Mouse (Mus musculus): Measurements from ENCODE around the gene Olfr1564.
"Not testable (repeated sequence)": the region's sequence is repeated elsewhere in the genome, so short reads cannot be mapped to it uniquely, and the experiment has no call there.

The Olfr1564 gene

DNA sequence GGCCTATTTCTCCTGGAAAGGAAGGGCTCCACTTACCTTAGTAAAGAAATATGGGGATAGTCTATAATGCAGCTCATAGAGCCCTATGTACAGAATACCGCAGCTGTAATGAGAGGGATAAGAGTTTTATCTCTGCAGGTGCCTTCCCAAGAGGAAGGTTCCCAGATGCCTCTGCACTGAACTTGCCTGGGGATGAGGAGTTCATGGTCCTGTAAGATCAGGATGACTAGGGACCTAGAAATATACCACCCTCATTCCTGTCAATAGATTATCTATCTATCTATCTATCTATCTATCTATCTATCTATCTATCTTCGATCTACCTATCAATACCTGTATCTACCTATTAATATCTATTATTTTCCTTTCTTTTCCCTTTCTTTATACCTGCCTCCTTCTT, at the start of gene Olfr1564:
TSS of gene Olfr1564 (minus strand) at position 101 of the 400 bp plus-strand sequence.
- DNase-seq (ENCODE audit: low spot score in 2 of 2): no peak

DNA sequence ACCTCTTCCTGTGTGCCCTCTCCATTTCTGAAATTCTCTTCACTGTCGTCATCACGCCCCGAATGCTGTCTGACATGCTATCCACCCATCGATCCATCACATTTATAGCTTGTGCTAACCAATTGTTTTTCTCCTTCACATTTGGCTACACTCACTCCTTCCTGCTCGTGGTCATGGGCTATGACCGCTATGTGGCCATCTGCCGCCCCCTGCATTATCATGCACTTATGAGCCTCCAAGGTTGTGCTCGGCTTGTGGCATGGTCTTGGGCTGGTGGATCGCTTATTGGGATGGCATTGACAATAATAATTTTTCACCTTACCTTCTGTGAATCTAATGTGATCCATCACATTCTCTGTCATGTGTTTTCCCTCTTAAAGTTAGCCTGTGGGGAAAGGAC, 47.4 kb upstream of the Olfr1564 start:
- no peak for DNase-seq (ENCODE audit: low spot score in 2 of 2)

- no peak for DNase-seq (ENCODE audit: low spot score in 2 of 2)
Measured at GRCm38 (mm10) chr17:33264376-33264775, 42.9 kb upstream of the Olfr1564 start, which contains the start of gene Olfr63. Gene Olfr63 (plus strand): TSS chr17:33264676.

DNA sequence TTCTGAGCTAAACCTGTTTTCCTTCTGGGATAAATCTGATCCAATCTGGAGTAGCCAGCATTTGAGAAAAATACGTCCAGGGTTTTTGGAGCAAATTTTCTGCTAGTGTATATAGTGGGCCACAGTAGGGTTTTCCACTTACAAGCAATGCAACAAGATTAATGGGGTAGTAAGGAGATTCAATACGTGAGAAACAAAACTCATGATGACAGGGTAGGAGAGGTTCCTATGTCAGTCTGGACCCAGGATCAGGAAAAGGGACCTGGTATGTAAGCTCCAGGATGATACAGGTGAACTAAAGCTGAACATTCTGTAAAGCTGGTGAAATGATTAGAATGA, 33.8 kb upstream of the Olfr1564 start:
- DNase-seq (ENCODE audit: low spot score in 2 of 2): not testable (repeated sequence)

DNA sequence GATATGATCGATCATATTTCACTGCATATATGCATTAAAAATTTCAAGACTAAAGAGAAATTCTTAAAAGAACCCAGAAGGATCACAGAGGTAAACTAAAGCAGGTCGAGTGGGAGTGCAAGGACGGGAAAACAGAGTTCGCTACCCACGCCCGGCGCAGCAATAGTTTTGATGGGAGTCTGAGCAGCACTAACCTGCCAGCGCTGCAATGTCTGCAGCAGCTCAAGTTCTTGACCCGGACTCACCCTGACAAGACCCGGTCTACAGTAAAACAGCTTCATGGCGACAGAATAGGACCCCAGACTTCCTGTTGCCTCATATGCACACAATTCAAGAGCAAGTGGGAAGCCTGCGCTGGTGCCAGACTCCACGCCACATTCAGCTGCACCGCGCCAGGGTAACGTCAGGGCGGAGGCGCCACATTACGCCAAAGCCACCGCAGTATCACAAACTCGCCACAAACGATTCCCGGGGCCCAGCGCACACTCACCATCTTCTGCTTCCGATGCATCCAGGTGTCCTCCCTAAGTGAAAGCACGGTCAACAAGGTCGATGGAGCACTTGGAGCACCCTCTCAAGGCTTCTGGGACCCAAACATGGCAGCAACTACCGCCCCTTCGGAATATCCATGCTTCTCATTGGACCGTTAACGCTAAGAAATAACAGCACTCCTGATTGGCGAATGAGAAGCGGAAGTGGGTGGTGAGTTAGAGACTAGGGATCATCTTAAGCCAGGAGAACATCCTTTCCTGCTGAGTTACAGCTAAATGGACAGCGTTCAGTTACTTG, 33.2 kb upstream of the Olfr1564 start, which contains the start of gene Zfp955a:
TSS of gene Zfp955a (minus strand) at position 616 of the 789 bp plus-strand sequence.
- DNase-seq (ENCODE audit: low spot score in 2 of 2): not testable (repeated sequence)

DNA sequence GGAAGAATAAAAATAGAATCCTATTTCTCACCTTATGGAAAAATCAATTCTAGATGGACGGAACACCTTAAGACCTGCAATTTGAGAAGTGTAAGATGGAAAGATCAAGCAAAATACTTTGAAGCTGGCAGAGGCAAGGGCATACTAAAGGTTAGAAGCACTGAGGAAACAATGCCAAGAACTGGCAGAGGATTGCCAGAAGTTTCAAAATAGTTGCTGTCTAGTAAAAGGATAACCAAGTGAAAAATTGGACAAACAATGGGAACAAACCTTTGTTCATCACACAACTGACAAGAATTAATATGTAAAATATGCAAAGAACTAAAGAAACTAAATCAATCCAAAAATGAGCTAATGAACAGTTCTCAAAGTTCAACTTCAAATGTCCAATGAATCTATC, 15.2 kb upstream of the Olfr1564 start:
- not testable (repeated sequence) for DNase-seq (ENCODE audit: low spot score in 2 of 2)

DNA sequence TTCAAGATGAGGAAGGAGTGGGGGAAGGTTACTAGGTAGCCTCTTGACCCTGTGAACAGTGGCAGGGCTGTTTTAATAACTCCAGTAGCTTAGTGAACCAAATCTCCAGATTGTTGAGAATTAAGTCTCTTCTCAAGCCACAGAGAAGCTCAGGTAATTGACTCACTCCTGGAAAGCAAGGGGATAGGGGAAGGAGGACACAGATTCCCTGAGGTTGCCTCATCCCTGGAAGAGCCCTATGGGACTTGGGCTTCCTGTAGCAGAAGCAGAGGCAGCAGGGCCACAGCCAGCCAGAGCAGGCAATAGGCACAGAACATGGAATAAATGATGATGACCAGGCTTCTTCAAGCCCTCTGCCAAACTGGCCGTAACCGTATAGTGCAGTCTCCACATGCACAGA, 30.5 kb downstream of the Olfr1564 start, which contains the start of gene Olfr239:
TSS of gene Olfr239 (plus strand) at position 301 of the 400 bp plus-strand sequence.
- not testable (repeated sequence) for DNase-seq (ENCODE audit: low spot score in 2 of 2)

GRCm38 (mm10) chr17:33168147-33168546, 53.3 kb downstream of the Olfr1564 start, which contains the start of gene Olfr55:
Gene Olfr55 (plus strand): TSS chr17:33168447.
- not testable (repeated sequence) for DNase-seq (ENCODE audit: low spot score in 2 of 2)

Data from right cerebral cortex, adult 2 months (tissue).